1 mouse cellular context compared by ENCODE assay signal in the genomic region with DNA sequence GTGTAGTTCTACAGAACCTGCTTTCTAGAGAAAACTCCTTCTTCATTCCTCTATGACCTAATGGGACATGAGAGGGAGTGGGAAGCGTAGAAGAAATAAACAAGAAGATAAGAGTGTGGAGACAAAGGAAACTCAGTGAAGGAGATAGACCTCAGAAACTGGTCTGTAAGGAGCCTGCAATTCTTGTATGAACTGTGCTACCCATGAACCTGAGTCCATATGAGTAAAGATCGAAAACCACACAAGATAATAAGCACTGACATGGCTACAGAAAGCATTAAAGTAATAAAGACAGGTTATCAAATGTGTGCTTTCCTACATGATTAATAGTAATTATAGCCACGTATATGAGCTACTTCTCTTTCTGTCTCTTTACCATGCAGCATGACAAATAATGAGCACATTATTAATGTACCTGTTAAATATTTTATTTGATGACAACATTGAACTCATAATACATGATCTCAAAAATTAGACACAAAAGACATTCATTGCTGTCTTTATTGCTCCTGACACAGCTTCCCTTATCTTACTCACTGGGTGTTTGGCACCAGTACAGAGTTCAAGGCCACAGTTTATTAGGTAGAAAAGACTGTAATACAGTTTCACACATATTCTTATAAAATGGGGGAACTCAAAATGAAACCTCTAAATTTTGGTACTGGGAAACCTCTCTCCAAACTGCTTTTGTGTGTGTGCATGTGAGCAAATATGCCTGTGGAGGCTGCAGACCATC.
TF ChIP-seq lines count a peak whose summit lies in the region.

No protein-coding gene starts in this region.

TF ChIP-seq in CH12.LX, 34 proteins besides CTCF, POLR2A, EP300 and RAD21 (continued from another document):
- TF ChIP-seq HCFC1 (IDR thresholded peaks at IDR 0.05; ENCODE audit: low read depth, low read length) (no peak), NRF1 (IDR thresholded peaks at IDR 0.05; ENCODE audit: low read depth, low read length) (no peak), SIN3A (IDR thresholded peaks at IDR 0.05; ENCODE audit: low read length) (no peak), E2F4 (IDR thresholded peaks at IDR 0.05; ENCODE audit: insufficient replicate concordance, low read depth, low read length) (no peak), CHD2 (IDR thresholded peaks at IDR 0.05; ENCODE audit: low read length) (no peak), JUND (conservative IDR thresholded peaks at IDR 0.05; ENCODE audit: low read depth, low read length) (no peak), NELFE (IDR thresholded peaks at IDR 0.05; ENCODE audit: low read depth, low read length) (no peak), MAZ (IDR thresholded peaks at IDR 0.05; ENCODE audit: low read depth, low read length) (no peak), MEF2A (IDR thresholded peaks at IDR 0.05; ENCODE audit: borderline replicate concordance, low read depth, low read length) (no peak), ZMIZ1 (IDR thresholded peaks at IDR 0.05; ENCODE audit: low read depth, low read length) (no peak), SMC3 (IDR thresholded peaks at IDR 0.05; ENCODE audit: low read depth, low read length) (no peak), MAX (IDR thresholded peaks at IDR 0.05; ENCODE audit: low read length) (no peak)
